Mouse (Mus musculus): ENCODE data around the gene Rex1bd. TPM values are rescaled to one million over a fixed set of nuclear protein-coding genes. Genes with fewer than 3 reads are reported as not detected.
A peak's percentile ranks its signal among the peaks of the same experiment; 100 is the strongest.

Gene Rex1bd
- total RNA-seq, 2 experiments from 2014 or later: 108 to 110 TPM

- Histone ChIP-seq H3K4me3 (no peak overlapping the region), H3K27ac (no peak overlapping the region)
- no peak for TF ChIP-seq CTCF (IDR thresholded peaks at IDR 0.05)
- intact Hi-C loops (cut with DNase I): no loop called here
- DNase-seq (ENCODE audit: extremely low spot score in 1 of 2, low spot score in 2 of 2): no peak
Observed at GRCm38 (mm10) chr8:70488931-70489470, 17.6 kb downstream of the Rex1bd start.

GRCm38 (mm10) chr8:70487993-70488796 is 18.4 kb downstream of the Rex1bd start:
- TF ChIP-seq CTCF (IDR thresholded peaks at IDR 0.05): no peak
- Histone ChIP-seq H3K4me3 (peak overlapping the region; percentile 43), H3K27ac (no peak overlapping the region)
- intact Hi-C loops (cut with DNase I): no loop called here
- DNase-seq (ENCODE audit: extremely low spot score in 1 of 2, low spot score in 2 of 2): no peak

GRCm38 (mm10) chr8:70486941-70487520 is 19.5 kb downstream of the Rex1bd start, which contains the start of gene Tmem59l:
Tmem59l (minus strand) TSS chr8:70487358.
- TF ChIP-seq CTCF (IDR thresholded peaks at IDR 0.05): no peak
- intact Hi-C loops (cut with DNase I): no loop called here
- peak; percentile 65 for DNase-seq (ENCODE audit: extremely low spot score in 1 of 2, low spot score in 2 of 2)
- Histone ChIP-seq H3K4me3 (peak within 1 kb of the TSS; percentile 83), H3K27ac (peak within 1 kb of the TSS; percentile 98)

GRCm38 (mm10) chr8:70486191-70486681 is 20.3 kb downstream of the Rex1bd start:
- no peak for TF ChIP-seq CTCF (IDR thresholded peaks at IDR 0.05)
- H3K4me3 ChIP-seq: peak overlapping the region; percentile 83
- no peak for DNase-seq (ENCODE audit: extremely low spot score in 1 of 2, low spot score in 2 of 2)
- intact Hi-C loops (cut with DNase I): no loop called here
- peak overlapping the region; percentile 98 for H3K27ac ChIP-seq

- DNase-seq (ENCODE audit: extremely low spot score in 1 of 2, low spot score in 2 of 2): no peak
- no peak overlapping the region for H3K4me3 ChIP-seq
- no peak overlapping the region for H3K27ac ChIP-seq
- intact Hi-C loops (cut with DNase I): no loop called here
- TF ChIP-seq CTCF (IDR thresholded peaks at IDR 0.05): no peak
Observed at GRCm38 (mm10) chr8:70482943-70483342, 23.6 kb downstream of the Rex1bd start.

- intact Hi-C loops (cut with DNase I): no loop called here
- Histone ChIP-seq H3K4me3 (no peak overlapping the region), H3K27ac (peak overlapping the region; percentile 76)
- DNase-seq (ENCODE audit: extremely low spot score in 1 of 2, low spot score in 2 of 2): peak in 1 of 2 experiments; percentile 50
- peak; percentile 19 for TF ChIP-seq CTCF (IDR thresholded peaks at IDR 0.05)
Observed at GRCm38 (mm10) chr8:70481908-70482307, 24.6 kb downstream of the Rex1bd start.

- DNase-seq (ENCODE audit: extremely low spot score in 1 of 2, low spot score in 2 of 2): no peak
- intact Hi-C loops (cut with DNase I): no loop called here
- Histone ChIP-seq H3K27ac (no peak overlapping the region), H3K4me3 (peak overlapping the region; percentile 70)
- TF ChIP-seq CTCF (IDR thresholded peaks at IDR 0.05): no peak
Observed at GRCm38 (mm10) chr8:70477269-70477982, 29.1 kb downstream of the Rex1bd start.

- peak within 1 kb of the TSS; percentile 92 for H3K27ac ChIP-seq
- TF ChIP-seq CTCF (IDR thresholded peaks at IDR 0.05): no peak
- intact Hi-C loops (cut with DNase I): no loop called here
- peak within 1 kb of the TSS; percentile 70 for H3K4me3 ChIP-seq
- peak; percentile 88 to 90 for DNase-seq (ENCODE audit: extremely low spot score in 1 of 2, low spot score in 2 of 2)
Observed at GRCm38 (mm10) chr8:70476333-70477268, 30.0 kb downstream of the Rex1bd start, which contains the start of gene Klhl26. Klhl26 (minus strand) TSS chr8:70476968.

- no peak for TF ChIP-seq CTCF (IDR thresholded peaks at IDR 0.05)
- intact Hi-C loops (cut with DNase I): no loop called here
- no peak for DNase-seq (ENCODE audit: extremely low spot score in 1 of 2, low spot score in 2 of 2)
Observed at GRCm38 (mm10) chr8:70471856-70472255, 34.7 kb downstream of the Rex1bd start.

GRCm38 (mm10) chr8:70469938-70470337 is 36.6 kb downstream of the Rex1bd start:
- Histone ChIP-seq H3K27ac (peak overlapping the region; percentile 22; the same call in 1 of the 2 replicates), H3K4me3 (no peak overlapping the region)
- intact Hi-C loops (cut with DNase I): no loop called here
- DNase-seq (ENCODE audit: extremely low spot score in 1 of 2, low spot score in 2 of 2): no peak
- no peak for TF ChIP-seq CTCF (IDR thresholded peaks at IDR 0.05)

More at GRCm38 (mm10) chr8:70471856-70472255, 34.7 kb downstream of the Rex1bd start:
- H3K27ac ChIP-seq: no peak overlapping the region
- no peak overlapping the region for H3K4me3 ChIP-seq

Measured in left cerebral cortex, adult 2 months (tissue).